Mouse (Mus musculus) megakaryocyte, embryonic 14.5 days (primary cell): ENCODE measurements at regions not wholly inside any gene's neighbourhood (a gene's known extent, or its start where the extent isn't known, plus 50 kb on each side); places are given as distances from the start of the nearest gene placed in this dataset.

ENCODE experiments used
- FLI1 ChIP-seq: IDR thresholded peaks from 2 replicates; pipeline ENCODE4 v1.6.1; 2012; ENCODE audit warnings: low read length, inconsistent platforms, mixed read lengths
- GATA1 ChIP-seq: IDR thresholded peaks from 3 replicates; pipeline ENCODE4 v1.6.1; 2012; ENCODE audit warnings: mixed read lengths, low read length, inconsistent platforms, borderline replicate concordance

DNA sequence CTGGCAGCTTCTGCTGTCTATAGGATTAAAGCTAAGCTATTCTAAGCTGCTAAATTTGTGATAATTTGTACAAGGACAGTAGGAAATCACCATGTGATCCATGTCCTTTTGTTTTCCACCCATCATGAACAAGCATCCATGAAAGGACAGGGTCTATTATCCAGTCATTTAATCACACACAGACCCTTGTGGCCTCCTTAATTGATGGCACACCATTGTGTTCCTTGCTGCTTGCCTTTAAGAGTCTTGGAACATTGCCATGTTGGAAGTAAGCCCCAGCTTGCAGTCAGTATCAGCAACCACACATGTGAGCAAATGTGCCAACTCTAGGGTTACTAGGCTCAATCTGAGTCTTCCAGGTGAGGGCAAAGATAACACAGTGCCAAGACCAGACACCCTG is 608.7 kb downstream of the Hs3st4 start:
- TF ChIP-seq GATA1 (no peak), FLI1 (no peak)
